Mouse (Mus musculus) heart, embryonic 14.5 days (tissue): ENCODE measurements around the gene Mfsd8. TPM values are rescaled to one million over a fixed set of nuclear protein-coding genes. Genes with fewer than 3 reads are reported as not detected.

Experiments
- ATAC-seq: fragments of 200-750 bp; cut with Nextera tagmentation; 2 replicates; pipeline ENCODE4 v1.8.0; 2017; ENCODE audit warnings: low read depth, moderate TSS enrichment; ENCODE audit not compliant: insufficient number of reproducible peaks, insufficient read depth, low FRiP score
- H3K27ac ChIP-seq, 2 experiments: fragments of 200-500 bp in 1 of 2; fragments of 300-500 bp in 1 of 2; sonication (generic) in 1 of 2; replicated peaks in 1 of 2; 2 replicates each; pipeline ENCODE4 v1.5.1; 2012 to 2014; ENCODE audit warnings: low read depth in 2 of 2, low read length in 2 of 2, control low read depth in 1 of 2, mild to moderate bottlenecking in 1 of 2, mixed read lengths in 1 of 2; ENCODE audit not compliant: control insufficient read depth in 1 of 2, insufficient read depth in 1 of 2
- H3K27me3 ChIP-seq: fragments of 300-500 bp; sonication (generic); 2 replicates; pipeline ENCODE4 v1.6.1; 2014; ENCODE audit warnings: mild to moderate bottlenecking, low read length, control low read depth; ENCODE audit not compliant: control insufficient read depth, insufficient read depth
- H3K36me3 ChIP-seq: fragments of 300-500 bp; sonication (generic); 2 replicates; pipeline ENCODE4 v1.6.1; 2014; ENCODE audit warnings: mild to moderate bottlenecking, control low read depth, low read length, mixed read lengths; ENCODE audit not compliant: control insufficient read depth, insufficient read depth
- H3K4me1 ChIP-seq, 2 experiments: fragments of 200-500 bp in 1 of 2; fragments of 300-500 bp in 1 of 2; sonication (generic) in 1 of 2; 2 replicates each; pipeline ENCODE4 v1.6.1; 2012 to 2014; ENCODE audit warnings: low read length in 2 of 2, control low read depth in 1 of 2, mixed read lengths in 1 of 2; ENCODE audit not compliant: control insufficient read depth in 2 of 2, insufficient read depth in 2 of 2
- H3K4me2 ChIP-seq: fragments of 300-500 bp; sonication (generic); 2 replicates; pipeline ENCODE4 v1.6.1; 2014; ENCODE audit warnings: mild to moderate bottlenecking, low read length
- H3K4me3 ChIP-seq, 2 experiments: fragments of 200-500 bp in 1 of 2; fragments of 300-500 bp in 1 of 2; sonication (generic) in 1 of 2; 2 replicates each; pipeline ENCODE4 v1.5.1; 2012 to 2014; ENCODE audit warnings: low read length in 2 of 2, mild to moderate bottlenecking in 2 of 2, control low read depth in 1 of 2, low read depth in 1 of 2, moderate library complexity in 1 of 2; ENCODE audit not compliant: control insufficient read depth in 1 of 2, insufficient read depth in 1 of 2
- H3K9ac ChIP-seq: fragments of 300-500 bp; sonication (generic); 2 replicates; pipeline ENCODE4 v1.6.1; 2014; ENCODE audit warnings: mild to moderate bottlenecking, low read length
- H3K9me3 ChIP-seq: fragments of 300-500 bp; sonication (generic); 2 replicates; pipeline ENCODE4 v1.6.1; 2016; ENCODE audit warnings: low read length, control low read depth; ENCODE audit not compliant: control insufficient read depth
- WGBS: fragments of 180-500 bp; shearing (Covaris S2); extraction: QIAGEN DNeasy Blood & Tissue Kit; methylation state at CpG from one replicate; pipeline ENCODE4 v1.1.7; 2014; 5-methylcytosine and 5-hydroxymethylcytosine counted together
- polyA plus RNA-seq: library from polyadenylated mRNA; unstranded; fragments of >200 nt; fragmentation: Nextera tagmentation; extraction: Ambion mirVana; gene quantifications from 2 replicates; pipeline ENCODE4 v1.2.1, GENCODE M21; 2014

Mfsd8 gene
- polyA plus RNA-seq, 1 experiment from 2014 or later: 6.9 TPM

DNA sequence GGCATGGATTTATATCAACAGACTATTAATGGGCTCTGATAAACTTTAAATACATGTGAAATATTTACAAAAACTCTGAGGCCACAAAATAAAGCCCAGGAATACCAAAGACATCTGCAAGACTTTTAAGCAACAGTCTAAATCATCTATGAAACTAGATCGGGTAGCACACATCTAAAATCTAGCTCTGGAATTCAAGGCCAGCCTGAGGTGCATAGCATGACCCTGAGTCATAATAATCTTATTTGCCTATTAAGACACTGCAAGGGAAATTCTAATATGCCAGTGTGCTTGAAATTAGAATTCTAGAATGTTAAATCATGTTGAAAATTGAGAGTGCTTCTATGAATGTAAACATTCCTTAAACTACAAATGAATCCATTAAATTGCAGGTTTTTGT lies 48.6 kb downstream of the Mfsd8 start:
- Histone ChIP-seq H3K27me3 (no peaks in the 10 kb centered on the region), H3K4me1 (peaks cover 0 to 13% of the 10 kb centered on the region in 2 experiments; a peak in 1 of 4 replicates), H3K4me2 (no peak overlapping the region), H3K9me3 (no peaks in the 10 kb centered on the region), H3K36me3 (peaks cover 16% of the 10 kb centered on the region), H3K4me3 (no peak overlapping the region), H3K27ac (no peak overlapping the region), H3K9ac (no peak overlapping the region)
- WGBS: 50% methylated on average over 1 of the region's 1 CpGs
- ATAC-seq: no peak

DNA sequence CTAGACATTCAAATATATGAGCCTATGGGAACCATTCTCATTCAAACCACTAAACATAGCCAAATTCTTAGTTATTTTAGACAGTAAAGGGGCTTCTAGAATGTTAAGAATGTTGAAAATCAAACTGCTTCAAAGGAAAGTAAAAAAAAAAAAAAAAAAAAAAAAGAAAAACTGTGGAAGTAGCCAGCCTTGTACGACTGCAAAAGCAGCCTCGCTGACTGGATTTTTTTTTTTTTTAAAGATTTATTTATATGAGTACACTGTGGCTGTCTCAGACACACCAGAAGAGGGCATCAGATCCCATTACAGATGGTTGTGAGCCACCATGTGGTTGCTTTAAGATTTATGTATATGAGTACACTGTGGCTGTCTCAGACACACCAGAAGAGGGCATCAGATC lies 52.9 kb downstream of the Mfsd8 start:
- Histone ChIP-seq H3K4me2 (no peak overlapping the region), H3K4me3 (no peak overlapping the region), H3K27ac (no peak overlapping the region), H3K9ac (no peak overlapping the region), H3K36me3 (peaks cover 22% of the 10 kb centered on the region), H3K9me3 (no peaks in the 10 kb centered on the region), H3K27me3 (no peaks in the 10 kb centered on the region), H3K4me1 (no peaks in the 10 kb centered on the region)
- 84% methylated on average over 2 of the region's 2 CpGs for WGBS
- ATAC-seq: no peak

Other genes with a start within 250 kb of the Mfsd8 start
- gene Slc25a31, start 138.0 kb downstream of the Mfsd8 start, polyA plus RNA-seq: 1.00 and 1.1 TPM in 2 replicates
- 34.2 and 35.5 TPM in 2 replicates for gene Hspa4l, start 102.4 kb downstream of the Mfsd8 start, polyA plus RNA-seq
- gene Plk4, start 46.9 kb downstream of the Mfsd8 start, polyA plus RNA-seq: 32.0 and 34.6 TPM in 2 replicates
- gene Abhd18, start 84 bp upstream of the Mfsd8 start, polyA plus RNA-seq: 18.9 and 19.8 TPM in 2 replicates
- gene 1700034I23Rik, start 55.7 kb upstream of the Mfsd8 start, polyA plus RNA-seq: 0.30 and 0.36 TPM in 2 replicates
- 14.5 and 15.7 TPM in 2 replicates for gene Larp1b, start 102.9 kb upstream of the Mfsd8 start, polyA plus RNA-seq
- gene Pgrmc2, start 236.2 kb upstream of the Mfsd8 start, polyA plus RNA-seq: 32.7 and 39.7 TPM in 2 replicates